Mouse (Mus musculus) MEL (cell line): ENCODE results near the gene Fam181a. TPM values are rescaled to one million over a fixed set of nuclear protein-coding genes. Genes with fewer than 3 reads are reported as not detected.

ENCODE experiments used
- DNase-seq: peaks from one replicate; pipeline ENCODE4 v3.0.0; 2011; ENCODE audit warnings: low read depth, low spot score
- H3K27ac ChIP-seq: 2 replicates; pipeline ENCODE4 v1.5.1; 2012; ENCODE audit warnings: low read depth, mild to moderate bottlenecking, control low read depth, low read length, moderate library complexity; ENCODE audit not compliant: control insufficient read depth
- H3K27me3 ChIP-seq, 2 experiments: fragments of 150-350 bp in 1 of 2; sonication (generic) in 1 of 2; 2 replicates each; pipeline ENCODE4 v1.6.1; 2012; ENCODE audit warnings: low read length in 2 of 2, mild to moderate bottlenecking in 2 of 2, improper control_type of control experiment in 1 of 2, moderate library complexity in 1 of 2; ENCODE audit not compliant: insufficient read depth in 2 of 2, control insufficient read depth in 1 of 2
- H3K36me3 ChIP-seq, 2 experiments: 2 replicates each; pipeline ENCODE4 v1.6.1; 2012 to 2014; ENCODE audit warnings: low read length in 2 of 2, improper control_type of control experiment in 1 of 2, inconsistent platforms in 1 of 2, mild to moderate bottlenecking in 1 of 2; ENCODE audit not compliant: insufficient read depth in 2 of 2, control insufficient read depth in 1 of 2
- H3K4me1 ChIP-seq, 2 experiments: fragments of 150-350 bp in 1 of 2; sonication (generic) in 1 of 2; 2 replicates each; pipeline ENCODE4 v1.6.1; 2012; ENCODE audit warnings: low read length in 2 of 2, improper control_type of control experiment in 1 of 2, mild to moderate bottlenecking in 1 of 2; ENCODE audit not compliant: insufficient read depth in 2 of 2, control insufficient read depth in 1 of 2
- H3K4me3 ChIP-seq, 2 experiments: fragments of 150-350 bp in 1 of 2; sonication (generic) in 1 of 2; 2 replicates each; pipeline ENCODE4 v1.5.1; 2012; ENCODE audit warnings: low read depth in 2 of 2, low read length in 2 of 2, mild to moderate bottlenecking in 2 of 2, moderate library complexity in 2 of 2, control low read depth in 1 of 2, improper control_type of control experiment in 1 of 2; ENCODE audit not compliant: control insufficient read depth in 1 of 2, insufficient read depth in 1 of 2
- H3K79me2 ChIP-seq: 2 replicates; pipeline ENCODE4 v1.6.1; 2012; ENCODE audit warnings: mild to moderate bottlenecking, low read length, moderate library complexity; ENCODE audit not compliant: control insufficient read depth, poor library complexity, insufficient read depth
- H3K9ac ChIP-seq: 2 replicates; pipeline ENCODE4 v1.6.1; 2012; ENCODE audit warnings: low read depth, mild to moderate bottlenecking, control low read depth, low read length, moderate library complexity; ENCODE audit not compliant: control insufficient read depth, poor library complexity, severe bottlenecking
- H3K9me3 ChIP-seq: fragments of 150-350 bp; sonication (generic); replicated peaks from 2 replicates; pipeline ENCODE4 v1.6.1; 2012; ENCODE audit warnings: mild to moderate bottlenecking, low read length, improper control_type of control experiment, moderate library complexity; ENCODE audit not compliant: insufficient read depth
- BHLHE40 ChIP-seq: IDR thresholded peaks from 2 replicates; pipeline ENCODE4 v1.6.1; 2012; ENCODE audit warnings: low read depth, mild to moderate bottlenecking, inconsistent platforms, low read length, improper control_type of control experiment, borderline replicate concordance
- CHD1 ChIP-seq: IDR thresholded peaks from 2 replicates; pipeline ENCODE4 v1.6.1; 2012; ENCODE audit warnings: low read depth, mild to moderate bottlenecking, inconsistent platforms, low read length, improper control_type of control experiment
- CTCF ChIP-seq, 3 experiments: IDR thresholded peaks in 2 of 3; conservative IDR thresholded peaks in 1 of 3; 2 replicates each; pipeline ENCODE4 v1.5.1; 2011 to 2012; ENCODE audit warnings: low read length in 3 of 3, low read depth in 2 of 3, mild to moderate bottlenecking in 2 of 3, improper control_type of control experiment in 1 of 3, inconsistent platforms in 1 of 3, mixed read lengths in 1 of 3, moderate library complexity in 1 of 3; ENCODE audit not compliant: control insufficient read depth in 1 of 3, insufficient read depth in 1 of 3, poor library complexity in 1 of 3, severe bottlenecking in 1 of 3
- JUND ChIP-seq: IDR thresholded peaks from 2 replicates; pipeline ENCODE4 v1.6.1; 2011; ENCODE audit warnings: low read depth, mild to moderate bottlenecking, improper control_type of control experiment, low read length
- MXI1 ChIP-seq: IDR thresholded peaks from 2 replicates; pipeline ENCODE4 v1.6.1; 2011; ENCODE audit warnings: mild to moderate bottlenecking, low read depth, low read length, improper control_type of control experiment
- MYB ChIP-seq: IDR thresholded peaks from 2 replicates; pipeline ENCODE4 v1.6.1; 2011; ENCODE audit warnings: mild to moderate bottlenecking, low read depth, low read length, improper control_type of control experiment
- MYC ChIP-seq: IDR thresholded peaks from 2 replicates; pipeline ENCODE4 v1.6.1; 2011; ENCODE audit warnings: low read depth, mild to moderate bottlenecking, low read length, improper control_type of control experiment, moderate library complexity
- NRF1 ChIP-seq: IDR thresholded peaks from 2 replicates; pipeline ENCODE4 v1.6.1; 2014; ENCODE audit warnings: low read depth, mild to moderate bottlenecking, inconsistent platforms, low read length, improper control_type of control experiment, moderate library complexity; ENCODE audit not compliant: poor library complexity, insufficient read depth, severe bottlenecking
- POLR2A ChIP-seq, 2 experiments: IDR thresholded peaks; 2 replicates each; pipeline ENCODE4 v1.6.1; 2011 to 2012; ENCODE audit warnings: low read length in 2 of 2, mild to moderate bottlenecking in 2 of 2, control low read depth in 1 of 2, improper control_type of control experiment in 1 of 2, low read depth in 1 of 2, moderate library complexity in 1 of 2; ENCODE audit not compliant: control insufficient read depth in 1 of 2, insufficient read depth in 1 of 2, poor library complexity in 1 of 2
- TAL1 ChIP-seq: IDR thresholded peaks from 2 replicates; pipeline ENCODE4 v1.6.1; 2012; ENCODE audit warnings: mild to moderate bottlenecking, inconsistent platforms, low read length, moderate library complexity, mixed read lengths
- TBP ChIP-seq: IDR thresholded peaks from 2 replicates; pipeline ENCODE4 v1.8.0; 2011; ENCODE audit warnings: low read depth, low read length, improper control_type of control experiment
- UBTF ChIP-seq: IDR thresholded peaks from 2 replicates; pipeline ENCODE4 v1.6.1; 2012; ENCODE audit warnings: low read depth, mild to moderate bottlenecking, inconsistent platforms, low read length, improper control_type of control experiment, moderate library complexity, borderline replicate concordance; ENCODE audit not compliant: insufficient read depth
- USF1 ChIP-seq: IDR thresholded peaks from 2 replicates; pipeline ENCODE4 v1.6.1; 2014; ENCODE audit warnings: low read depth, mild to moderate bottlenecking, inconsistent platforms, low read length, improper control_type of control experiment, moderate library complexity
- ZC3H11A ChIP-seq: IDR thresholded peaks from 2 replicates; pipeline ENCODE4 v1.6.1; 2012; ENCODE audit warnings: low read depth, mild to moderate bottlenecking, inconsistent platforms, low read length, improper control_type of control experiment
- ZKSCAN1 ChIP-seq: IDR thresholded peaks from 2 replicates; pipeline ENCODE4 v1.6.1; 2012; ENCODE audit warnings: low read depth, mild to moderate bottlenecking, inconsistent platforms, low read length, improper control_type of control experiment, moderate library complexity
- polyA plus RNA-seq, 2 experiments: library from polyadenylated mRNA; stranded (reverse) in 1 of 2; unstranded in 1 of 2; fragments of >175 nt in 1 of 2; fragments of >200 nt in 1 of 2; gene quantifications; 2 replicates each; pipeline versions ENCODE4 v1.2.1 to v1.2.4; 2012; ENCODE audit warnings: low replicate concordance in 2 of 2, low read depth in 1 of 2; ENCODE audit not compliant: insufficient read length in 2 of 2, insufficient read depth in 1 of 2, missing spikeins in 1 of 2
- total RNA-seq: library from RNA; depleted of rRNA; stranded (reverse); fragments of 300-350 nt; gene quantifications from 2 replicates; pipeline ENCODE4 v1.2.3, GENCODE M21; 2012

Gene Fam181a
- total and polyA plus RNA-seq, 3 experiments = not detected

GRCm38 (mm10) chr12:103327107-103327506, 16.3 kb downstream of the Fam181a start:
- DNase-seq = no peak
- Histone ChIP-seq H3K27me3 (no peaks in the 10 kb centered on the region), H3K9me3 (no peaks in the 10 kb centered on the region), H3K4me3 (no peak overlapping the region), H3K27ac (no peak overlapping the region), H3K9ac (no peak overlapping the region), H3K36me3 (no peaks in the 10 kb centered on the region), H3K4me1 (peaks cover 0 to 2% of the 10 kb centered on the region in 2 experiments; a peak in 1 of 4 replicates), H3K79me2 (no peaks in the 10 kb centered on the region)
- no peak for TF ChIP-seq USF1
- TF ChIP-seq NRF1 = no peak
- no peak for TF ChIP-seq TAL1

- no peak overlapping the region for H3K4me3 ChIP-seq
- TF ChIP-seq MYC (no peak), TAL1 (no peak), MXI1 (no peak), ZKSCAN1 (no peak), MYB (no peak), POLR2A (IDR thresholded peaks at IDR 0.05; ENCODE audit: control insufficient read depth in 1 of 2, insufficient read depth in 1 of 2, low read depth in 1 of 2, low read length in 2 of 2, poor library complexity in 1 of 2) (no peak), NRF1 (no peak), BHLHE40 (no peak), CHD1 (no peak), TBP (no peak), UBTF (no peak), CTCF (IDR thresholded peaks at IDR 0.05 in 2 of 3, conservative IDR thresholded peaks at IDR 0.05 in 1 of 3; ENCODE audit: control insufficient read depth in 1 of 3, insufficient read depth in 1 of 3, low read depth in 2 of 3, low read length in 3 of 3, poor library complexity in 1 of 3, severe bottlenecking in 1 of 3) (no peak), JUND (no peak), ZC3H11A (no peak)
- TF ChIP-seq, all 39 proteins: peak for 0
- Histone ChIP-seq H3K36me3 (peaks cover 0 to 3% of the 10 kb centered on the region in 2 experiments; a peak in 2 of 4 replicates), H3K9me3 (no peaks in the 10 kb centered on the region), H3K27ac (no peak overlapping the region), H3K9ac (no peak overlapping the region), H3K79me2 (no peaks in the 10 kb centered on the region), H3K4me1 (peaks cover 0 to 12% of the 10 kb centered on the region in 2 experiments; a peak in 2 of 4 replicates), H3K27me3 (no peaks in the 10 kb centered on the region)
- no peak for DNase-seq
Measured at GRCm38 (mm10) chr12:103328448-103329191, 17.8 kb downstream of the Fam181a start.
